Mouse (Mus musculus): Measurements from ENCODE around the gene Gimap8.
"Not testable (repeated sequence)": the region's sequence is repeated elsewhere in the genome, so short reads cannot be mapped to it uniquely, and the experiment has no call there.

The Gimap8 gene

DNA sequence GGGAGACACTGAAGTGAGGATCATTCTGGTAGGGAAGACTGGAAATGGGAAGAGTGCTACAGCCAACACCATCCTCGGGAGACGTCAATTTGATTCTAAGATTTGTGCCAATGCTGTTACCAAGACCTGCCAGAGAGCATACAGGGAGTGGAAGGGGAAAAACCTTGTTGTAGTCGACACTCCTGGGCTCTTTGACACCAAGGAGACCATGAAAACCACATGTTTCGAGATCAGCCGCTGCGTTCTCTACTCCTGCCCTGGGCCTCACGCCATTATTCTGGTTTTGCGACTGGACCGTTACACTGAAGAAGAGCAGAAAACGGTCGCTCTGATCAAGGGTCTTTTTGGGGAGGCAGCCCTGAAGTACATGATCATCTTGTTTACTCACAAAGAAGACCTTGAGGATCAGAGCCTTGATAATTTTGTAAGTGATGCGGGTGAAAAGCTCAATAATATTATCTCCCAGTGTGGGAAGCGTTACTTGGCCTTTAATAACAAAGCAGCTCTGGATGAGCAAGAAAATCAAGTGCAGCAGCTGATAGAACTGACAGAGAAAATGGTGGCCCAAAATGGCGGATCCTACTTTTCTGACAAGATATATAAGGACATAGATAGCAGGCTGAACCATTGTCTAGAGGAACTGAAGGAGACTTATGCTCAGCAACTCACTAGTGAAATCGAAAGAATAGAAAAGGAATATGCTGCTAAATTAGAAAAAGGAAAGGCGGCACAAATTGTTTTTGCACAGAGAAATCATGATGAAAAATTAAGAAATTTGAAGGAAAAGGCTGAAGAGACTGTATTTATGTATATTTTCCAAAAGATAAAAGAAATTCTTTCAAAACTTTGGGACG, 30.7 kb downstream of the Gimap8 start:
- no peak overlapping the region for H3K4me3 ChIP-seq (replicated peaks; ENCODE audit: low read length)
- H3K4me1 ChIP-seq (replicated peaks; ENCODE audit: low read depth, low read length): peaks cover 33% of the 10 kb centered on the region
- TF ChIP-seq NANOG (IDR thresholded peaks at IDR 0.05; ENCODE audit: borderline replicate concordance, low read length) (no peak), CTCF (conservative IDR thresholded peaks at IDR 0.05; ENCODE audit: low read length) (no peak), POU5F1 (IDR thresholded peaks at IDR 0.05; ENCODE audit: borderline replicate concordance, low read length) (no peak)
- peaks cover 13% of the 10 kb centered on the region for H3K9me3 ChIP-seq (ENCODE audit: low read length)
- no peaks in the 10 kb centered on the region for H3K36me3 ChIP-seq (ENCODE audit: insufficient read depth, low read length)
- H3K27me3 ChIP-seq (ENCODE audit: insufficient read depth, low read length): no peaks in the 10 kb centered on the region

DNA sequence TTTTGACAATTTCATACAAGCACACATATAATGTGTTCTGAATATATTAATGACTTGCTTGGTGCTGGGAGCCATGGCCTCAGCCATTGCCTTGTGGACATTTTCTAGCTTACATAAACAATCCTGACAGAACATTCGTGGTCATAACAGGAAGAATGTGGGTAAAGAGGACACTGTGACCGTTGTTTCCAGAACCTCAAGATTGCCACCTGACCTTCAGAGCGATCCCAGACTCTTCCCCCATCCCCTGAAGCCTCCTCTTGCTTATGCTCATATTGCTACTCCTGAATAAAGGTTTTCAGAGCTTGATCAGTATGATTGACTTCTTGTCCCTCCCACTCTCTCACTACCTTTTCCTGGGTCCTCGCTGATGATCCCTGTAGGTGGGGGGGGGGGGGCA, 31.4 kb downstream of the Gimap8 start:
- Histone ChIP-seq H3K36me3 (ENCODE audit: insufficient read depth, low read length) (no peaks in the 10 kb centered on the region), H3K4me3 (replicated peaks; ENCODE audit: low read length) (no peak overlapping the region), H3K9me3 (ENCODE audit: low read length) (peaks cover 8% of the 10 kb centered on the region), H3K27me3 (ENCODE audit: insufficient read depth, low read length) (no peaks in the 10 kb centered on the region), H3K4me1 (replicated peaks; ENCODE audit: low read depth, low read length) (peaks cover 33% of the 10 kb centered on the region)
- TF ChIP-seq POU5F1 (IDR thresholded peaks at IDR 0.05; ENCODE audit: borderline replicate concordance, low read length): no peak
- TF ChIP-seq CTCF (conservative IDR thresholded peaks at IDR 0.05; ENCODE audit: low read length): no peak
- TF ChIP-seq NANOG (IDR thresholded peaks at IDR 0.05; ENCODE audit: borderline replicate concordance, low read length): no peak

- peaks cover 28% of the 10 kb centered on the region for H3K4me1 ChIP-seq (replicated peaks; ENCODE audit: low read depth, low read length)
- TF ChIP-seq POU5F1 (IDR thresholded peaks at IDR 0.05; ENCODE audit: borderline replicate concordance, low read length): no peak
- TF ChIP-seq CTCF (conservative IDR thresholded peaks at IDR 0.05; ENCODE audit: low read length): no peak
- no peaks in the 10 kb centered on the region for H3K27me3 ChIP-seq (ENCODE audit: insufficient read depth, low read length)
- H3K36me3 ChIP-seq (ENCODE audit: insufficient read depth, low read length): no peaks in the 10 kb centered on the region
- no peak overlapping the region for H3K4me3 ChIP-seq (replicated peaks; ENCODE audit: low read length)
- H3K9me3 ChIP-seq (ENCODE audit: low read length): no peaks in the 10 kb centered on the region
Observed at GRCm38 (mm10) chr6:48679701-48680100, 32.7 kb downstream of the Gimap8 start.

DNA sequence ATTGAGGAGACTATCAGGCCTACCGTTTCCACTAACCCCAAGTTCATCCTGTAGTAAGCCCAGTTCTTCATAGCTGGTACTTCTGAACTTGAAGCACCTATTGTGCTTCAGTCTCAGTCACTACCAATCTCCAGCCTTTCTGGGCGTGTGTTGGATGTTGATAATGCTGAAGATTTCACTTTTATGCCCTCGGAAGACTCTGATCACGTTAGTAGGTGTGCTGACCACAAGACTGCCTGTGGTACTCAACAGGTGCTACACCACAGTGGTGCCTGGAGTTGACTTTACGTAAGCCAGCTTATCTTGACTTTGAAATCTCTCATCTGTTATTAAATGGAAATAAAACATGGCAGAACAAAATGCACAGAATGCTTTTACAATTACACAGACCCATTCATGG, 33.4 kb downstream of the Gimap8 start:
- Histone ChIP-seq H3K36me3 (ENCODE audit: insufficient read depth, low read length) (no peaks in the 10 kb centered on the region), H3K4me3 (replicated peaks; ENCODE audit: low read length) (no peak overlapping the region), H3K9me3 (ENCODE audit: low read length) (no peaks in the 10 kb centered on the region)

DNA sequence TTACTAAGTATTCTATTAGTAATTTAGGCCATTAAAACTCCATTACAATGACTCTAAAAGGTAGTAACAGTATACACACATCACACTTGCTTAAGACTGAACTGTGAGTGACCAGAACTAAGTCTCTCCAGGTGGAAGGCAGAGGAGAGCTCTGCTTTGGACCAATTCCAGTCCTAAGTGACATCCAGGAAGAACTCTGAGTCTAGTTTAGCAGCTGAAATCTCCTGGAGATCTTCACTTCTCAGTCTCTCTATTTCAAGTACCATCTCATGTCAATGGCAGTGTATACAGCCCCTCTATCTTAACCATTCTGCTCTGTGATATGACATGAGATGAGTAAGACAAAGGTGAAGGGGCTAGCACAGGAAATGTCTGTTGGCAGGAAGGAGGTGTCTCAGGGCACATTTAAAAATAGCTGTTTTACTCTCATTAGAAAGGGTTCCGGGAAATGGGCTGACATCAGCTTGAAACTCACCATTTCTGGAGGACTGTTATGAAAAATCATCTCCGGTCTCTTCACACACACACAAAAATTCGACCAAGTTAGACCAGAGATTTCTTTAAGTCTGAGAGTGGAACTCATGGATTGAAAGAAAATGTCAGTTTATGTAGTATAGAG, 34.5 kb downstream of the Gimap8 start:
- H3K36me3 ChIP-seq (ENCODE audit: insufficient read depth, low read length): no peaks in the 10 kb centered on the region
- H3K4me1 ChIP-seq (replicated peaks; ENCODE audit: low read depth, low read length): peaks cover 11% of the 10 kb centered on the region
- H3K9me3 ChIP-seq (ENCODE audit: low read length): no peaks in the 10 kb centered on the region
- TF ChIP-seq NANOG (IDR thresholded peaks at IDR 0.05; ENCODE audit: borderline replicate concordance, low read length): no peak
- TF ChIP-seq POU5F1 (IDR thresholded peaks at IDR 0.05; ENCODE audit: borderline replicate concordance, low read length): no peak
- TF ChIP-seq CTCF (conservative IDR thresholded peaks at IDR 0.05; ENCODE audit: low read length): no peak
- no peak overlapping the region for H3K4me3 ChIP-seq (replicated peaks; ENCODE audit: low read length)
- no peaks in the 10 kb centered on the region for H3K27me3 ChIP-seq (ENCODE audit: insufficient read depth, low read length)

More for the DNA sequence above, 33.4 kb downstream of the Gimap8 start:
- peaks cover 22% of the 10 kb centered on the region for H3K4me1 ChIP-seq (replicated peaks; ENCODE audit: low read depth, low read length)
- TF ChIP-seq NANOG (IDR thresholded peaks at IDR 0.05; ENCODE audit: borderline replicate concordance, low read length) (no peak), POU5F1 (IDR thresholded peaks at IDR 0.05; ENCODE audit: borderline replicate concordance, low read length) (no peak), CTCF (conservative IDR thresholded peaks at IDR 0.05; ENCODE audit: low read length) (no peak)
- no peaks in the 10 kb centered on the region for H3K27me3 ChIP-seq (ENCODE audit: insufficient read depth, low read length)

DNA sequence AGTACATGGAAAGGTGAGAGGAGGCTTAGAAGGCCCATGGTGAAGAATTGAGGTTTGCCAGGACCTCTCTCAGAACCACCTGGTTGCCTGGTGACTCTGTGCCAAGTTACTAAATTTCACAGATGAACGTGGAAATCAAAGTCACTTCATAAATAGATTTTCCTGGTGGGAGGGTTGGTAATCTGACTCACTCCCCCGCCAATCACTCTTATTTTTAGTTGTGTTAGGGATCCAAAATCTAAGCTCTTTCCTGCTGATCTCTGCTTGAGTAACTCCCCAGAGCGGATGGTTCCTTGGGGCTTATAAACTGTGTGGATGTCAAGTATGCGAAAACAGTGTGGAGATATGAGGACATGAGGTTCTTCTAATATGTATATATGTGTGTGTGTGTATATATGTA, 35.2 kb downstream of the Gimap8 start:
- TF ChIP-seq POU5F1 (IDR thresholded peaks at IDR 0.05; ENCODE audit: borderline replicate concordance, low read length) (no peak), NANOG (IDR thresholded peaks at IDR 0.05; ENCODE audit: borderline replicate concordance, low read length) (no peak), CTCF (conservative IDR thresholded peaks at IDR 0.05; ENCODE audit: low read length) (no peak)
- H3K4me3 ChIP-seq (replicated peaks; ENCODE audit: low read length): no peak overlapping the region
- no peaks in the 10 kb centered on the region for H3K36me3 ChIP-seq (ENCODE audit: insufficient read depth, low read length)
- H3K9me3 ChIP-seq (ENCODE audit: low read length): no peaks in the 10 kb centered on the region
- no peaks in the 10 kb centered on the region for H3K27me3 ChIP-seq (ENCODE audit: insufficient read depth, low read length)
- H3K4me1 ChIP-seq (replicated peaks; ENCODE audit: low read depth, low read length): peaks cover 5% of the 10 kb centered on the region

DNA sequence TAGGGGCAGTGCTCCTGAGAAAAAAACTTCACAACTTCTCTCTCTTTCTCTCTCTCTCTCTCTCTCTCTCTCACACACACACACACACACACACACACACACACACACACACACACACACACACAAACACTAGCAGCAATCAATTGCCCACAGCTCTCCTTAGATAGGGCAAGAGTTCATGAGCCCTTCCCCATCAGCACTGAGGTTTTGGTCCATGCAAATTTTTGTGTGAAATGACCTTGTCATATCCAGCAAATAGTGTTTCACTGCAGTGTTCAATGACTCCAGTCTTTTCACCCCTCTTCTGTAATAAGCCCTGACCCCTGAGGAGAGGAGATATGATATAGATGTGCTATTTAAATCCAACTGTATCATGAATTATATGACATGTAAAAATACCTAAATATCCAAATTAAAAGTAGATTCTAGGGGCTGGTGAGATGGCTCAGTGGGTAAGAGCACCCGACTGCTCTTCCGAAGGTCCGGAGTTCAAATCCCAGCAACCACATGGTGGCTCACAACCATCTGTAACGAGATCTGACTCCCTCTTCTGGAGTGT, 36.3 kb downstream of the Gimap8 start:
- H3K27me3 ChIP-seq (ENCODE audit: insufficient read depth, low read length); H3K9me3 ChIP-seq (ENCODE audit: low read length); H3K4me1 ChIP-seq (replicated peaks; ENCODE audit: low read depth, low read length); H3K36me3 ChIP-seq (ENCODE audit: insufficient read depth, low read length); H3K4me3 ChIP-seq (replicated peaks; ENCODE audit: low read length): not testable (repeated sequence)

- no peak within 1 kb of the TSS for H3K4me3 ChIP-seq (replicated peaks; ENCODE audit: low read length)
- H3K36me3 ChIP-seq (ENCODE audit: insufficient read depth, low read length): no peaks in the 10 kb centered on the region
- no peaks in the 10 kb centered on the region for H3K27me3 ChIP-seq (ENCODE audit: insufficient read depth, low read length)
- H3K9me3 ChIP-seq (ENCODE audit: low read length): no peaks in the 10 kb centered on the region
- H3K4me1 ChIP-seq (replicated peaks; ENCODE audit: low read depth, low read length): no peaks in the 10 kb centered on the region
- no peak for TF ChIP-seq NANOG (IDR thresholded peaks at IDR 0.05; ENCODE audit: borderline replicate concordance, low read length)
- TF ChIP-seq CTCF (conservative IDR thresholded peaks at IDR 0.05; ENCODE audit: low read length): no peak
Observed at GRCm38 (mm10) chr6:48684319-48684718, 37.3 kb downstream of the Gimap8 start, which contains the start of gene Gimap4. Gimap4 (plus strand) TSS chr6:48684549.
